Mouse (Mus musculus) layer of hippocampus, adult 9-10 months (tissue): ENCODE measurements around the gene Gcgr.
"Not testable (repeated sequence)": the region's sequence is repeated elsewhere in the genome, so short reads cannot be mapped to it uniquely, and the experiment has no call there.

Experiments
- DNase-seq: peaks from one replicate; pipeline ENCODE4 v3.0.0; 2022; ENCODE audit warnings: low spot score

Gene Gcgr

GRCm38 (mm10) chr11:120571754-120572416 is 41.4 kb downstream of the Gcgr start:
- DNase-seq: no peak

- DNase-seq: no peak
Measured at GRCm38 (mm10) chr11:120572417-120572751, 41.9 kb downstream of the Gcgr start.

GRCm38 (mm10) chr11:120572752-120573584 is 42.5 kb downstream of the Gcgr start, which contains the start of gene P4hb:
Gene P4hb, minus strand, starts transcription at chr11:120573253.
- peak; percentile 98 for DNase-seq

- DNase-seq: no peak
Measured at GRCm38 (mm10) chr11:120573585-120574277, 43.2 kb downstream of the Gcgr start.

- DNase-seq: no peak
Measured at GRCm38 (mm10) chr11:120574278-120574600, 43.7 kb downstream of the Gcgr start.

GRCm38 (mm10) chr11:120575046-120575445 is 44.5 kb downstream of the Gcgr start:
- no peak for DNase-seq

- no peak for DNase-seq
Measured at GRCm38 (mm10) chr11:120575940-120576339, 45.4 kb downstream of the Gcgr start.

- DNase-seq: no peak
Measured at GRCm38 (mm10) chr11:120576365-120576981, 46.0 kb downstream of the Gcgr start.

- DNase-seq: no peak
Measured at GRCm38 (mm10) chr11:120577211-120578023, 46.9 kb downstream of the Gcgr start.

- no peak for DNase-seq
Measured at GRCm38 (mm10) chr11:120578024-120578693, 47.7 kb downstream of the Gcgr start.

GRCm38 (mm10) chr11:120578694-120579243 is 48.3 kb downstream of the Gcgr start:
- DNase-seq: no peak

GRCm38 (mm10) chr11:120579316-120580107 is 49.0 kb downstream of the Gcgr start:
- DNase-seq: no peak

- no peak for DNase-seq
Measured at GRCm38 (mm10) chr11:120580190-120580589, 49.7 kb downstream of the Gcgr start.

- no peak for DNase-seq
Measured at GRCm38 (mm10) chr11:120580871-120581331, 50.4 kb downstream of the Gcgr start.

GRCm38 (mm10) chr11:120581490-120582267 is 51.2 kb downstream of the Gcgr start, which contains the start of gene Arhgdia:
Gene Arhgdia, minus strand, starts transcription at chr11:120581624.
- DNase-seq: peak; percentile 63

- DNase-seq: no peak
Measured at GRCm38 (mm10) chr11:120582268-120582981, 51.9 kb downstream of the Gcgr start.

GRCm38 (mm10) chr11:120582982-120583293 is 52.4 kb downstream of the Gcgr start:
- not testable (repeated sequence) for DNase-seq

- DNase-seq: no peak
Measured at GRCm38 (mm10) chr11:120583937-120584336, 53.4 kb downstream of the Gcgr start.
